Mouse (Mus musculus) bone marrow macrophage, adult 2 months (primary cell): ENCODE measurements around the gene Cntd1. TPM values are rescaled to one million over a fixed set of nuclear protein-coding genes. Genes with fewer than 3 reads are reported as not detected.

Experiments
- H3K27ac ChIP-seq: 2 replicates; pipeline ENCODE4 v1.5.1; 2012; ENCODE audit warnings: low read depth, low read length; ENCODE audit not compliant: insufficient read depth
- H3K4me1 ChIP-seq: 2 replicates; pipeline ENCODE4 v1.6.1; 2012; ENCODE audit warnings: low read length; ENCODE audit not compliant: control insufficient read depth, insufficient read depth
- H3K4me3 ChIP-seq: 2 replicates; pipeline ENCODE4 v1.5.1; 2012; ENCODE audit warnings: mild to moderate bottlenecking, low read length, moderate library complexity; ENCODE audit not compliant: insufficient read depth
- CTCF ChIP-seq: IDR thresholded peaks from 2 replicates; pipeline ENCODE4 v1.5.1; 2012; ENCODE audit warnings: low read depth, mild to moderate bottlenecking, low read length, moderate library complexity
- POLR2A ChIP-seq: IDR thresholded peaks from 2 replicates; pipeline ENCODE4 v1.6.1; 2012; ENCODE audit warnings: mild to moderate bottlenecking, low read depth, low read length, borderline replicate concordance
- polyA plus RNA-seq: library from polyadenylated mRNA; stranded (reverse); fragments of >200 nt; gene quantifications from 2 replicates; pipeline ENCODE4 v1.2.4, GENCODE M21; 2012; ENCODE audit not compliant: missing spikeins, insufficient read depth, insufficient read length

The Cntd1 gene
- polyA plus RNA-seq, 1 experiment = 1.0 TPM

GRCm38 (mm10) chr11:101282896-101283295, 4.1 kb downstream of the Cntd1 start:
- TF ChIP-seq CTCF (no peak), POLR2A (no peak)
- peaks cover 11% of the 10 kb centered on the region for H3K4me1 ChIP-seq
- H3K27ac ChIP-seq = no peak overlapping the region
- no peak overlapping the region for H3K4me3 ChIP-seq

- no peak overlapping the region for H3K4me3 ChIP-seq
- no peak overlapping the region for H3K27ac ChIP-seq
- TF ChIP-seq POLR2A (no peak), CTCF (no peak)
- peaks cover 11% of the 10 kb centered on the region for H3K4me1 ChIP-seq
These were observed 5.0 kb downstream of the Cntd1 start for GRCm38 (mm10) chr11:101283805-101284204.

DNA sequence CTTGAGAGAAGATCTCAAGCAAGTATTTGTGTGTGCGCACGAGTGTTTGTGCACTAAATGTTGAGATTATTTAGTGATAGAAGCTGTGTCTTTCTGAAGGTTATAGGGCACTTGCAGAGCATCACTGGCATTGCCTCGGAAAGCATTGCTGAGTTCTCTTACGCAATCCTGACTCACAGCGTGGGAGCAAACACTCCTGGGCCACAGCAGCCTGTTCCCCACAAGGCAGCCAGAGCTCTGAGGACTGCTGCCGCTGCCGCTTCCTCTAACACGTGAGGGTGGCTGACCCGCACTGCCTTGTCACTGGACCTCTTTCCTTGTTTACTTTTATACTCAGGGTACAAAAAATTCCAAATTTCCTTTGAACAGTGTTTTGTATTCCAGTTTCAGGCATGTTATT, 8.5 kb downstream of the Cntd1 start:
- Histone ChIP-seq H3K4me1 (peaks cover 8% of the 10 kb centered on the region), H3K27ac (no peak overlapping the region), H3K4me3 (no peak overlapping the region)
- no peak for TF ChIP-seq POLR2A
- TF ChIP-seq CTCF = no peak

- Histone ChIP-seq H3K27ac (no peak overlapping the region), H3K4me1 (peaks cover 8% of the 10 kb centered on the region), H3K4me3 (no peak overlapping the region)
- TF ChIP-seq POLR2A = no peak
- no peak for TF ChIP-seq CTCF
These were observed 12.4 kb downstream of the Cntd1 start for GRCm38 (mm10) chr11:101291231-101291630.

- no peak overlapping the region for H3K4me3 ChIP-seq
- TF ChIP-seq POLR2A = no peak
- no peak for TF ChIP-seq CTCF
These were observed 16.4 kb downstream of the Cntd1 start for GRCm38 (mm10) chr11:101295191-101295590.

DNA sequence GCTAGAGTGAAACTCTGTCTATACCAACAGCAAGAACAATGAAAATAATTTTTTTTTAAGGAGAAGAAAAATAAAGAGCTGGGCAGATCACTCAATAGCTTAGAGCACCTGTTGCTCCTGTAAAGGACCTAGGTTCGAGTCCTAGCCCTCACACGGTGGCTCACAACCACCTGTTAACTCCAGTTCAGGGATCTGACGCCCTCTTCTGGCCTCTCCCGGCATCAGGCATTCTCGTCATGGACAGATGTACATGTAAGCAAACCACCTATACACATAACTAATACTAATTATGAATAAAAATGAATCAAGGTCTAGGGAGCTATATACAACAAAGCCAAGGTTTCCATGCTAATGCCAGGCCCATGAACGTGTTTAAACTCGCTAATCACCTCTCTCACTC, 22.1 kb downstream of the Cntd1 start:
- Histone ChIP-seq H3K4me3 (peak overlapping the region; percentile 97), H3K4me1 (peaks cover 7% of the 10 kb centered on the region), H3K27ac (no peak overlapping the region)
- TF ChIP-seq POLR2A (no peak), CTCF (no peak)

More at GRCm38 (mm10) chr11:101295191-101295590, 16.4 kb downstream of the Cntd1 start:
- Histone ChIP-seq H3K27ac (no peak overlapping the region), H3K4me1 (no peaks in the 10 kb centered on the region; the same call in 1 of the 2 replicates)

- TF ChIP-seq POLR2A (no peak), CTCF (no peak)
- H3K4me3 ChIP-seq = peak overlapping the region; percentile 97
- H3K27ac ChIP-seq = no peak overlapping the region
- H3K4me1 ChIP-seq = peaks cover 7% of the 10 kb centered on the region
These were observed 22.6 kb downstream of the Cntd1 start for GRCm38 (mm10) chr11:101301299-101302003.

DNA sequence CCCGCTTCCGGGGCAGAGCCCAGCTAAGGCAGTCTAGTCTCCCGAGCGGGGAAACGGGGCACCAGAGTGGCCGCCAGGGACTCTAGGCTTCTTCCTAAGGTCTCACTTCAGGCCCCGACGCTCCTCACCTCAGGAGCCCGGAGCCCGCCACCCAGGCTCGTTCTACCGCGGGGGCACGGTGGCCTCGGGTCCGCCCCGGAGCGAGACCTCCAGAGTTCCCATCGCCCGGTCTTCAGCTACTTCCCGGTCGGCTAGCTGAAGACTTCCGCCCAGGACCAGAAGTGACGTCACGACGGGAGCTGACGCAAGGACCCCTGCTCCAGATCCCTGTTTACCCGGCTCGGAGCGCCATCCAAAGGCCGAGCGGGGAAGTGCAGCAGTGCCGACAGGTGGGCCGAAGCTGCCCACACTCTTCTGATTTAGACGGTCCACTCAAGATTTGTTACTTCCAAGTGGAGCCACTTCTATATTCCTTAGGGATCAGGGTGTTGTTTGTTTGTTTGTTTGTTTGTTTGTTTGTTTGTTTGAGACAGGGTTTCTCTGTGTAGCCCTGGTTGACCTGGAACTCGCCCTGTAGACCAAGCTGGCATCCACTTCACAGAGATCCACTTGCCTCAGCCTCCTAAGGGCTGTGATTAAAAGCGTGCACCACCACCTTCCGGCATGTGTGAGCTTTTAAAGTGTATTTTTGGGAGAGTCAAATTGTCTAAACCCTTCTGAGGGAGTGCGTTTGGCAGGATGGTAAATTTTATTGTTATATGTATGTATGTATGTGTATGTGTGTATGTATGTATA, 23.4 kb downstream of the Cntd1 start, which contains the start of gene Becn1:
TSS of gene Becn1 (minus strand) at position 283 of the 795 bp plus-strand sequence.
- no peak within 1 kb of the TSS for H3K27ac ChIP-seq
- TF ChIP-seq CTCF (peak; percentile 93), POLR2A (no peak)

GRCm38 (mm10) chr11:101307744-101308143, 28.9 kb downstream of the Cntd1 start:
- Histone ChIP-seq H3K4me3 (no peak overlapping the region), H3K4me1 (peaks cover 6% of the 10 kb centered on the region), H3K27ac (no peak overlapping the region)
- TF ChIP-seq POLR2A (no peak), CTCF (no peak)

More for the DNA sequence above, 23.4 kb downstream of the Cntd1 start, which contains the start of gene Becn1:
- peaks cover 7% of the 10 kb centered on the region for H3K4me1 ChIP-seq
- H3K4me3 ChIP-seq = peak within 1 kb of the TSS; percentile 97

DNA sequence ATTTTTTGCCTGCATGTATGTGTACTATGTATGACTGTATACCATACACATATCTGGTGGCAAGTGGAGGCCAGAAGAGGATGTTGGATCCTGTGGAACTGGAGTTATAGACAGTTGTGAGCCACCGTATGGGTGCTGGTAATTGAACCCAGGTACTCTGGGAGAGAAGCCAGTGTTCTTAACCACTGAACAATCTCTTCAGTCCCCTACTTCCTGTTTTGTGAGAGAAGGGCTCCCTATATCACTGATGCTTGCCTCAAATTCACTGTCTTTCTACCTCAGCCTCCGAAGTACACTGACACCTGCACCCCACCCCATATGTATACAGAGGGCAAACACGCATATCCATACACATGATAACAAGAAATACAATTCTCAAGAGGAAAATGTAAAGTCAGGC, 32.3 kb downstream of the Cntd1 start:
- H3K4me3 ChIP-seq = no peak overlapping the region
- TF ChIP-seq CTCF (no peak), POLR2A (no peak)
- H3K4me1 ChIP-seq = peaks cover 9% of the 10 kb centered on the region
- no peak overlapping the region for H3K27ac ChIP-seq
